Mouse (Mus musculus): Measurements from ENCODE around the gene Gtf3c1. TPM values are rescaled to one million over a fixed set of nuclear protein-coding genes. Genes with fewer than 3 reads are reported as not detected.
A peak's percentile ranks its signal among the peaks of the same experiment; 100 is the strongest.

Gene Gtf3c1
- total and polyA plus RNA-seq, 3 experiments, result 23.7 to 36.1 TPM; not detected in 1

DNA sequence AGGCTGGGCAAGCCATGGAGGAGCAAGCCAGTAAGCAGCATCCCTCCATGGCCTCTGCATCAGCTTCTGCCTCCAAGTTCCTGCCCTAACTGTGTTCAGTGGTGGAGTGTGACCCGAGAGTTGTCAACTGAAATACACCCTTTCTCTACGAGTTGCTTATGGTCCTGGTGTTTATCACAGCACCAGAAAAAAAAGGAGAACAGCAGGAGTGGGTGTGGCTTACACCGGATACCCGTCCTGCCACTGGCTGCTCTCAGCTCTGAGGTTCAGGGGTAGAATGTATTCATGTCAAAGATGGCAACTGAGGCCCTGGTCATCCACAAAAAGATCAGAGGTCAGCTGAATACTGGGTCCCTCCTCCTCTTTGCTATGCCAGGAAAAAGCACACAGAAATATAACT, 87.5 kb downstream of the Gtf3c1 start:
- H3K27ac ChIP-seq (ENCODE audit: control insufficient read depth, low read depth, low read length), result no peak overlapping the region
- H3K36me3 ChIP-seq (ENCODE audit: control insufficient read depth in 1 of 2, insufficient read depth in 2 of 2, low read length in 2 of 2), result no peaks in the 10 kb centered on the region
- no peak for TF ChIP-seq TAL1 (IDR thresholded peaks at IDR 0.05; ENCODE audit: low read length)
- TF ChIP-seq ZNF384 (IDR thresholded peaks at IDR 0.05; ENCODE audit: low read depth, low read length), result peak; percentile 68
- no peaks in the 10 kb centered on the region for H3K79me2 ChIP-seq (ENCODE audit: control insufficient read depth, insufficient read depth, low read length, poor library complexity)
- H3K4me3 ChIP-seq (ENCODE audit: control insufficient read depth in 1 of 2, insufficient read depth in 1 of 2, low read depth in 2 of 2, low read length in 2 of 2), result no peak overlapping the region
- 0 out of 4 replicates have a peak, but pooled peaks cover 0 to 2% of the 10 kb centered on the region in 2 experiments for H3K27me3 ChIP-seq (ENCODE audit: control insufficient read depth in 1 of 2, insufficient read depth in 2 of 2, low read length in 2 of 2)
- H3K9me3 ChIP-seq (replicated peaks; ENCODE audit: insufficient read depth, low read length), result no peaks in the 10 kb centered on the region
- 0 out of 4 replicates have a peak, but pooled peaks cover 0 to 8% of the 10 kb centered on the region in 2 experiments for H3K4me1 ChIP-seq (ENCODE audit: control insufficient read depth in 1 of 2, insufficient read depth in 2 of 2, low read length in 2 of 2)
- DNase-seq (ENCODE audit: low read depth, low spot score), result peak; percentile 54
- no peak overlapping the region for H3K9ac ChIP-seq (ENCODE audit: control insufficient read depth, low read depth, low read length, poor library complexity, severe bottlenecking)

DNA sequence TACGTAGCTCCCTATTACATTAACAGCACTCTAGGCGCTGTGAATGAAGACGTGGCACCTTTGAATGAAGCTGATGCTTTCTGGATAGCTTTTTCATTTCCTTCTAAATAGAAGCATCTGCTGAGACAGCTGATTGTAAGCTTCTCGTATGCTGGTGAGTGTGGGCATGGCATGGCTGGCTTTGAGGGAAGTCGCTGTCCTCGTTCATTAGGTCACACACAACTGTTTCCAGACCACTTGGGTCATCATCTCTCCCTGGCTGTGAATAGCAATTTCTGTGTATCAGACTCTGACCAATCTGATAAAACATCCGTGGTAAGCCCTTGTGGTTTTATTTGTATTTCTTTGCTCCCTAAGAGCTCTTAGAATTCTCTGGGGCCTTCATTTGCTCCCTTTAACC, 89.6 kb downstream of the Gtf3c1 start:
- H3K4me1 ChIP-seq (ENCODE audit: control insufficient read depth in 1 of 2, insufficient read depth in 2 of 2, low read length in 2 of 2), result 0 out of 4 replicates have a peak, but pooled peaks cover 0 to 8% of the 10 kb centered on the region in 2 experiments
- no peaks in the 10 kb centered on the region for H3K36me3 ChIP-seq (ENCODE audit: control insufficient read depth in 1 of 2, insufficient read depth in 2 of 2, low read length in 2 of 2)
- no peak overlapping the region for H3K4me3 ChIP-seq (ENCODE audit: control insufficient read depth in 1 of 2, insufficient read depth in 1 of 2, low read depth in 2 of 2, low read length in 2 of 2)

GRCm38 (mm10) chr7:125615453-125615852, 92.1 kb downstream of the Gtf3c1 start:
- Histone ChIP-seq H3K79me2 (ENCODE audit: control insufficient read depth, insufficient read depth, low read length, poor library complexity) (no peaks in the 10 kb centered on the region), H3K4me3 (ENCODE audit: control insufficient read depth in 1 of 2, insufficient read depth in 1 of 2, low read depth in 2 of 2, low read length in 2 of 2) (no peak overlapping the region), H3K9ac (ENCODE audit: control insufficient read depth, low read depth, low read length, poor library complexity, severe bottlenecking) (no peak overlapping the region), H3K36me3 (ENCODE audit: control insufficient read depth in 1 of 2, insufficient read depth in 2 of 2, low read length in 2 of 2) (no peaks in the 10 kb centered on the region), H3K9me3 (replicated peaks; ENCODE audit: insufficient read depth, low read length) (no peaks in the 10 kb centered on the region), H3K4me1 (ENCODE audit: control insufficient read depth in 1 of 2, insufficient read depth in 2 of 2, low read length in 2 of 2) (0 out of 4 replicates have a peak, but pooled peaks cover 0 to 7% of the 10 kb centered on the region in 2 experiments), H3K27ac (ENCODE audit: control insufficient read depth, low read depth, low read length) (no peak overlapping the region), H3K27me3 (ENCODE audit: control insufficient read depth in 1 of 2, insufficient read depth in 2 of 2, low read length in 2 of 2) (peaks cover 1 to 2% of the 10 kb centered on the region in 2 experiments; a peak in 2 of 4 replicates)
- no peak for TF ChIP-seq JUND (IDR thresholded peaks at IDR 0.05; ENCODE audit: low read depth, low read length)
- TF ChIP-seq UBTF (IDR thresholded peaks at IDR 0.05; ENCODE audit: borderline replicate concordance, insufficient read depth, low read depth, low read length), result no peak
- no peak for TF ChIP-seq NRF1 (IDR thresholded peaks at IDR 0.05; ENCODE audit: insufficient read depth, low read depth, low read length, poor library complexity, severe bottlenecking)
- no peak for TF ChIP-seq MAZ (IDR thresholded peaks at IDR 0.05; ENCODE audit: low read depth, low read length)
- no peak for TF ChIP-seq MAFK (IDR thresholded peaks at IDR 0.05; ENCODE audit: borderline replicate concordance, low read depth, low read length)
- TF ChIP-seq SIN3A (IDR thresholded peaks at IDR 0.05; ENCODE audit: low read length), result no peak
- no peak for TF ChIP-seq GATA1 (IDR thresholded peaks at IDR 0.05; ENCODE audit: low read depth, low read length)
- TF ChIP-seq HCFC1 (IDR thresholded peaks at IDR 0.05; ENCODE audit: low read depth, low read length), result no peak
- no peak for TF ChIP-seq MXI1 (IDR thresholded peaks at IDR 0.05; ENCODE audit: low read depth, low read length)
- TF ChIP-seq USF2 (IDR thresholded peaks at IDR 0.05; ENCODE audit: borderline replicate concordance in 1 of 2, insufficient read depth in 1 of 2, low read depth in 1 of 2, low read length in 2 of 2), result no peak
- no peak for TF ChIP-seq TCF12 (IDR thresholded peaks at IDR 0.05; ENCODE audit: low read depth, low read length)
- TF ChIP-seq SMC3 (IDR thresholded peaks at IDR 0.05; ENCODE audit: low read depth, low read length), result no peak
- TF ChIP-seq MAX (IDR thresholded peaks at IDR 0.05; ENCODE audit: low read length), result no peak
- DNase-seq (ENCODE audit: low read depth, low spot score), result no peak

More for the DNA sequence above, 89.6 kb downstream of the Gtf3c1 start:
- TF ChIP-seq JUND (IDR thresholded peaks at IDR 0.05; ENCODE audit: low read depth, low read length) (no peak), MAX (IDR thresholded peaks at IDR 0.05; ENCODE audit: low read length) (no peak), KAT2A (conservative IDR thresholded peaks at IDR 0.05; ENCODE audit: low read depth, low read length) (no peak), POLR2AphosphoS2 (IDR thresholded peaks at IDR 0.05; ENCODE audit: low read length) (no peak), POLR2AphosphoS5 (IDR thresholded peaks at IDR 0.05; ENCODE audit: borderline replicate concordance, low read depth, low read length) (no peak), NRF1 (IDR thresholded peaks at IDR 0.05; ENCODE audit: insufficient read depth, low read depth, low read length, poor library complexity, severe bottlenecking) (no peak), MYC (IDR thresholded peaks at IDR 0.05; ENCODE audit: low read depth, low read length) (no peak), CTCF (IDR thresholded peaks at IDR 0.05 in 2 of 3, conservative IDR thresholded peaks at IDR 0.05 in 1 of 3; ENCODE audit: control insufficient read depth in 1 of 3, insufficient read depth in 1 of 3, low read depth in 2 of 3, low read length in 3 of 3, poor library complexity in 1 of 3, severe bottlenecking in 1 of 3) (no peak)
- H3K27me3 ChIP-seq (ENCODE audit: control insufficient read depth in 1 of 2, insufficient read depth in 2 of 2, low read length in 2 of 2), result peaks cover 1 to 2% of the 10 kb centered on the region in 2 experiments; a peak in 1 of 4 replicates
- H3K9ac ChIP-seq (ENCODE audit: control insufficient read depth, low read depth, low read length, poor library complexity, severe bottlenecking), result no peak overlapping the region
- no peaks in the 10 kb centered on the region for H3K9me3 ChIP-seq (replicated peaks; ENCODE audit: insufficient read depth, low read length)
- H3K79me2 ChIP-seq (ENCODE audit: control insufficient read depth, insufficient read depth, low read length, poor library complexity), result no peaks in the 10 kb centered on the region
- DNase-seq (ENCODE audit: low read depth, low spot score), result no peak
- no peak overlapping the region for H3K27ac ChIP-seq (ENCODE audit: control insufficient read depth, low read depth, low read length)
